ENCODE assay signal across 8 mouse cellular contexts in genomic region chr19:14597917-14598689, GRCm38 (mm10). TPM values are rescaled to one million over a fixed set of nuclear protein-coding genes. Genes with fewer than 3 reads are reported as not detected.
DNase-seq lines count a peak whose midpoint lies in the region; ATAC-seq and TF ChIP-seq lines count a peak whose summit lies in the region.

Gene Tle4 (minus strand): TSS chr19:14598051.

- H3K27ac ChIP-seq in embryonic facial prominence, embryonic 13.5 days = peak within 1 kb of the TSS; percentile 97
- H3K27ac ChIP-seq in kidney, adult 2 months (ENCODE audit: insufficient read depth, low read depth, low read length) = peak within 1 kb of the TSS; percentile 79
- peak within 1 kb of the TSS; percentile 100 for H3K27ac ChIP-seq in limb, embryonic 12.5 days
- peak within 1 kb of the TSS; percentile 97 for H3K27ac ChIP-seq in midbrain, embryonic 15.5 days
- peak within 1 kb of the TSS; percentile 99 for H3K27ac ChIP-seq in spleen, adult 2 months (ENCODE audit: insufficient read depth, low read length)

- H3K9ac ChIP-seq in embryonic facial prominence, embryonic 13.5 days = peak within 1 kb of the TSS; percentile 97
- H3K9ac ChIP-seq in limb, embryonic 12.5 days (replicated peaks) = peak within 1 kb of the TSS; percentile 98
- peak within 1 kb of the TSS; percentile 89 for H3K9ac ChIP-seq in midbrain, embryonic 15.5 days

- WGBS in embryonic facial prominence, embryonic 13.5 days = under 1% methylated on average over 71 of the region's 71 CpGs
- under 1% methylated on average over 71 of the region's 71 CpGs for WGBS in kidney, adult 2 months
- under 1% methylated on average over 71 of the region's 71 CpGs for whole genome bisulfite sequencing in limb, embryonic 12.5 days
- under 1% methylated on average over 71 of the region's 71 CpGs for WGBS in midbrain, embryonic 15.5 days
- WGBS in spleen, adult 2 months = under 1% methylated on average over 71 of the region's 71 CpGs

- peaks cover 6% of the 10 kb centered on the region; the same call in 1 of the 2 replicates for H3K27me3 ChIP-seq in embryonic facial prominence, embryonic 13.5 days
- no peaks in the 10 kb centered on the region for H3K27me3 ChIP-seq in kidney, adult 2 months (replicated peaks; ENCODE audit: control insufficient read depth, insufficient read depth, low read length)
- H3K27me3 ChIP-seq in limb, embryonic 12.5 days = 0 out of 2 replicates have a peak, but pooled peaks cover 3% of the 10 kb centered on the region
- H3K27me3 ChIP-seq in midbrain, embryonic 15.5 days (replicated peaks) = peaks cover 5% of the 10 kb centered on the region; the same call in 1 of the 2 replicates
- no peaks in the 10 kb centered on the region for H3K27me3 ChIP-seq in spleen, adult 2 months (ENCODE audit: control insufficient read depth, insufficient read depth, low read length)

- H3K4me2 ChIP-seq in embryonic facial prominence, embryonic 13.5 days = peak within 1 kb of the TSS; percentile 64
- H3K4me2 ChIP-seq in limb, embryonic 12.5 days = peak within 1 kb of the TSS; percentile 67
- peak within 1 kb of the TSS; percentile 74 for H3K4me2 ChIP-seq in midbrain, embryonic 15.5 days

- peak within 1 kb of the TSS; percentile 85 for H3K4me3 ChIP-seq in embryonic facial prominence, embryonic 13.5 days
- peak within 1 kb of the TSS; percentile 79 for H3K4me3 ChIP-seq in kidney, adult 2 months (ENCODE audit: insufficient read depth, low read depth, low read length)
- peak within 1 kb of the TSS; percentile 88 for H3K4me3 ChIP-seq in limb, embryonic 12.5 days (replicated peaks)
- H3K4me3 ChIP-seq in midbrain, embryonic 15.5 days = peak within 1 kb of the TSS; percentile 89
- peak within 1 kb of the TSS; percentile 93 for H3K4me3 ChIP-seq in spleen, adult 2 months (ENCODE audit: extremely low read depth, insufficient read depth, insufficient read length)

- no peak for TF ChIP-seq CTCF in kidney, adult 2 months (conservative IDR thresholded peaks at IDR 0.05; ENCODE audit: insufficient read depth, insufficient read length, low read depth, low read length)
- TF ChIP-seq CTCF in spleen, adult 2 months (IDR thresholded peaks at IDR 0.05; ENCODE audit: extremely low read depth, insufficient read depth, insufficient read length, insufficient replicate concordance) = no peak

- ATAC-seq in embryonic facial prominence, embryonic 13.5 days (ENCODE audit: insufficient number of reproducible peaks, insufficient read depth, low FRiP score, low TSS enrichment, low read depth) = peak; percentile 98
- peak; percentile 98 for ATAC-seq in limb, embryonic 12.5 days (ENCODE audit: insufficient number of reproducible peaks, insufficient read depth, low FRiP score, low TSS enrichment, low read depth)
- peak; percentile 98 for ATAC-seq in midbrain, embryonic 15.5 days (replicated peaks)

- DNase-seq in 3134 (ENCODE audit: extremely low read depth, insufficient read length, low spot score) = peak; percentile 4
- DNase-seq in adrenal gland, postnatal 36 days = peak; percentile 100
- peak; percentile 100 for DNase-seq in heart, adult 18-20 months
- DNase-seq in kidney, adult 2 months = peak; percentile 100
- DNase-seq in spleen, adult 2 months (ENCODE audit: low read depth in 1 of 2, low spot score in 2 of 2) = peak; percentile 99 to 100

- peak; percentile 97 for TF ChIP-seq POLR2A in kidney, adult 2 months (IDR thresholded peaks at IDR 0.05; ENCODE audit: low read depth, low read length)
- peak; percentile 93 for TF ChIP-seq POLR2A in spleen, adult 2 months (IDR thresholded peaks at IDR 0.05; ENCODE audit: low read depth, low read length)

- no peaks in the 10 kb centered on the region for H3K9me3 ChIP-seq in embryonic facial prominence, embryonic 13.5 days
- no peaks in the 10 kb centered on the region for H3K9me3 ChIP-seq in limb, embryonic 12.5 days
- H3K9me3 ChIP-seq in midbrain, embryonic 15.5 days = no peaks in the 10 kb centered on the region

- H3K36me3 ChIP-seq in embryonic facial prominence, embryonic 13.5 days = no peaks in the 10 kb centered on the region
- H3K36me3 ChIP-seq in kidney, adult 2 months (ENCODE audit: control insufficient read depth, insufficient read depth, low read length) = no peaks in the 10 kb centered on the region
- H3K36me3 ChIP-seq in limb, embryonic 12.5 days = 0 out of 2 replicates have a peak, but pooled peaks cover 2% of the 10 kb centered on the region
- no peaks in the 10 kb centered on the region for H3K36me3 ChIP-seq in midbrain, embryonic 15.5 days (replicated peaks)
- peaks cover 5% of the 10 kb centered on the region for H3K36me3 ChIP-seq in spleen, adult 2 months (ENCODE audit: control insufficient read depth, insufficient read depth, low read length)

- H3K4me1 ChIP-seq in embryonic facial prominence, embryonic 13.5 days = peaks cover 25% of the 10 kb centered on the region
- H3K4me1 ChIP-seq in kidney, adult 2 months (ENCODE audit: control insufficient read depth, insufficient read depth, low read length) = peaks cover 3% of the 10 kb centered on the region; the same call in 1 of the 2 replicates
- H3K4me1 ChIP-seq in limb, embryonic 12.5 days (replicated peaks) = peaks cover 29% of the 10 kb centered on the region
- peaks cover 29% of the 10 kb centered on the region for H3K4me1 ChIP-seq in midbrain, embryonic 15.5 days
- H3K4me1 ChIP-seq in spleen, adult 2 months (ENCODE audit: control insufficient read depth, insufficient read depth, insufficient read length) = peaks cover 4% of the 10 kb centered on the region; the same call in 1 of the 2 replicates

RNA-seq across cellular contexts. Expression of gene Tle4, which starts in this region (rescaled TPM):
- 10 to 100 TPM; 10.2 to 13.2 TPM for total RNA-seq in adrenal gland, postnatal 36 days (2021)
- 15.4 and 19.4 TPM in 2 replicates for polyA plus RNA-seq in embryonic facial prominence, embryonic 13.5 days (2015; fragmentation: Nextera tagmentation; extraction: Ambion mirVana)
- 1 to 10 TPM; 8.7 to 9.2 TPM for total RNA-seq in heart, adult 18-20 months (2021)
- 10.4 and 10.5 TPM in 2 replicates for polyA plus RNA-seq in kidney, adult 2 months (2012; rRNA removed)
- 24.6 and 32.1 TPM in 2 replicates for polyA plus RNA-seq in limb, embryonic 12.5 days (2016; fragmentation: Nextera tagmentation; extraction: Ambion mirVana)
- polyA plus RNA-seq in midbrain, embryonic 15.5 days (2015; fragmentation: Nextera tagmentation; extraction: Ambion mirVana) = 40.4 and 41.3 TPM in 2 replicates
- polyA plus RNA-seq in spleen, adult 2 months (2012; rRNA removed) = 15.9 and 17.7 TPM in 2 replicates

Comparison
In these comparisons a context has a peak if more than half of its experiments do, and no peak if none do; other contexts are left out.
1. Peak in every context shown above with its lines: DNase-seq, ATAC-seq, H3K4me3 ChIP-seq and H3K27ac ChIP-seq.
2. DNase-seq: peak in every context shown above with its lines; median percentile 100 in adrenal gland, postnatal 36 days; 100 in heart, adult 18-20 months; 100 in kidney, adult 2 months; 100 in spleen, adult 2 months; 4 in 3134.